Mouse (Mus musculus) midbrain, embryonic 16.5 days (tissue): ENCODE measurements around the gene Mmp2. TPM values are rescaled to one million over a fixed set of nuclear protein-coding genes. Genes with fewer than 3 reads are reported as not detected.
A peak's percentile ranks its signal among the peaks of the same experiment; 100 is the strongest.

ENCODE experiments used
- ATAC-seq: fragments of 200-750 bp; cut with Nextera tagmentation; 2 replicates; pipeline ENCODE4 v1.8.0; 2017; ENCODE audit warnings: moderate TSS enrichment
- H3K27ac ChIP-seq: fragments of 300-500 bp; sonication (generic); 2 replicates; pipeline ENCODE4 v1.5.1; 2014; ENCODE audit warnings: mild to moderate bottlenecking, low read length, mixed read lengths
- H3K27me3 ChIP-seq: fragments of 300-500 bp; sonication (generic); 2 replicates; pipeline ENCODE4 v1.6.1; 2014; ENCODE audit warnings: low read depth, low read length, mixed read lengths; ENCODE audit not compliant: control insufficient read depth, insufficient read depth
- H3K36me3 ChIP-seq: fragments of 300-500 bp; sonication (generic); 2 replicates; pipeline ENCODE4 v1.6.1; 2014; ENCODE audit warnings: mild to moderate bottlenecking, low read length, moderate library complexity, mixed read lengths; ENCODE audit not compliant: control insufficient read depth, insufficient read depth
- H3K4me1 ChIP-seq: fragments of 300-500 bp; sonication (generic); 2 replicates; pipeline ENCODE4 v1.6.1; 2014; ENCODE audit warnings: mild to moderate bottlenecking, low read length, mixed read lengths; ENCODE audit not compliant: control insufficient read depth, insufficient read depth
- H3K4me2 ChIP-seq: fragments of 300-500 bp; sonication (generic); 2 replicates; pipeline ENCODE4 v1.6.1; 2014; ENCODE audit warnings: mild to moderate bottlenecking, low read length, mixed read lengths
- H3K4me3 ChIP-seq: fragments of 300-500 bp; sonication (generic); 2 replicates; pipeline ENCODE4 v1.5.1; 2014; ENCODE audit warnings: low read depth, mild to moderate bottlenecking, low read length, moderate library complexity, mixed read lengths
- H3K9ac ChIP-seq: fragments of 300-500 bp; sonication (generic); 2 replicates; pipeline ENCODE4 v1.6.1; 2014; ENCODE audit warnings: low read depth, low read length, mixed read lengths
- H3K9me3 ChIP-seq: fragments of 300-500 bp; sonication (generic); replicated peaks from 2 replicates; pipeline ENCODE4 v1.6.1; 2014; ENCODE audit warnings: mild to moderate bottlenecking, low read length, mixed read lengths; ENCODE audit not compliant: control insufficient read depth, poor library complexity, severe bottlenecking
- WGBS: fragments of 180-500 bp; shearing (Covaris S2); extraction: QIAGEN DNeasy Blood & Tissue Kit; methylation state at CpG from one replicate; pipeline ENCODE4 v1.1.7; 2014; 5-methylcytosine and 5-hydroxymethylcytosine counted together
- polyA plus RNA-seq: library from polyadenylated mRNA; unstranded; fragments of >200 nt; fragmentation: Nextera tagmentation; extraction: Ambion mirVana; gene quantifications from 2 replicates; pipeline ENCODE4 v1.2.1, GENCODE M21; 2015

Mmp2 gene
- polyA plus RNA-seq, 1 experiment from 2014 or later: 17.8 TPM

GRCm38 (mm10) chr8:92850239-92850638 is 23.1 kb downstream of the Mmp2 start:
- Histone ChIP-seq H3K27me3 (no peaks in the 10 kb centered on the region), H3K4me2 (no peak overlapping the region), H3K4me3 (no peak overlapping the region), H3K9ac (no peak overlapping the region), H3K27ac (peak overlapping the region; percentile 19; the same call in 1 of the 2 replicates), H3K4me1 (peaks cover 9% of the 10 kb centered on the region; the same call in 1 of the 2 replicates), H3K36me3 (no peaks in the 10 kb centered on the region), H3K9me3 (no peaks in the 10 kb centered on the region)
- ATAC-seq: peak; percentile 82
- 58% methylated on average over 4 of the region's 4 CpGs for WGBS

- no peak overlapping the region for H3K9ac ChIP-seq
- no peaks in the 10 kb centered on the region for H3K36me3 ChIP-seq
- no peak overlapping the region for H3K4me2 ChIP-seq
- no peaks in the 10 kb centered on the region for H3K27me3 ChIP-seq
- no peak overlapping the region for H3K4me3 ChIP-seq
- peaks cover 9% of the 10 kb centered on the region; the same call in 1 of the 2 replicates for H3K4me1 ChIP-seq
- no peaks in the 10 kb centered on the region for H3K9me3 ChIP-seq
- no peak overlapping the region for H3K27ac ChIP-seq
- no peak for ATAC-seq
- WGBS: 86% methylated on average over 3 of the region's 3 CpGs
Measured at GRCm38 (mm10) chr8:92851381-92851780, 24.3 kb downstream of the Mmp2 start.

- Histone ChIP-seq H3K4me3 (no peak overlapping the region), H3K36me3 (no peaks in the 10 kb centered on the region), H3K4me1 (no peaks in the 10 kb centered on the region), H3K27me3 (no peaks in the 10 kb centered on the region), H3K4me2 (no peak overlapping the region), H3K27ac (no peak overlapping the region), H3K9ac (no peak overlapping the region), H3K9me3 (no peaks in the 10 kb centered on the region)
- ATAC-seq: no peak
- WGBS: 66% methylated on average over 18 of the region's 18 CpGs
Measured at GRCm38 (mm10) chr8:92853188-92853983, 26.3 kb downstream of the Mmp2 start.

- no peaks in the 10 kb centered on the region for H3K36me3 ChIP-seq
- 91% methylated on average over 3 of the region's 3 CpGs for WGBS
- ATAC-seq: no peak
- no peaks in the 10 kb centered on the region for H3K4me1 ChIP-seq
- no peaks in the 10 kb centered on the region for H3K27me3 ChIP-seq
- no peaks in the 10 kb centered on the region for H3K9me3 ChIP-seq
- peak overlapping the region; percentile 63 for H3K4me3 ChIP-seq
- peak overlapping the region; percentile 62 for H3K4me2 ChIP-seq
- no peak overlapping the region for H3K27ac ChIP-seq
- H3K9ac ChIP-seq: no peak overlapping the region
Measured at GRCm38 (mm10) chr8:92854673-92855072, 27.6 kb downstream of the Mmp2 start.

- peak within 1 kb of the TSS; percentile 77 for H3K9ac ChIP-seq
- peak within 1 kb of the TSS; percentile 62 for H3K4me2 ChIP-seq
- peak within 1 kb of the TSS; percentile 63 for H3K4me3 ChIP-seq
- WGBS: under 1% methylated on average over 44 of the region's 50 CpGs
- H3K27ac ChIP-seq: peak within 1 kb of the TSS; percentile 30; the same call in 1 of the 2 replicates
- no peaks in the 10 kb centered on the region for H3K9me3 ChIP-seq
- H3K27me3 ChIP-seq: no peaks in the 10 kb centered on the region
- peak; percentile 71 for ATAC-seq
- no peaks in the 10 kb centered on the region for H3K4me1 ChIP-seq
- no peaks in the 10 kb centered on the region for H3K36me3 ChIP-seq
Measured at GRCm38 (mm10) chr8:92855171-92855894, 28.2 kb downstream of the Mmp2 start, which contains the start of gene Lpcat2. Lpcat2 (plus strand) TSS chr8:92855339.

GRCm38 (mm10) chr8:92856273-92856986 is 29.3 kb downstream of the Mmp2 start:
- H3K4me3 ChIP-seq: peak overlapping the region; percentile 63
- no peak for ATAC-seq
- WGBS: 96% methylated on average over 7 of the region's 7 CpGs

GRCm38 (mm10) chr8:92858475-92859182 is 31.5 kb downstream of the Mmp2 start:
- H3K36me3 ChIP-seq: no peaks in the 10 kb centered on the region
- no peak overlapping the region for H3K4me2 ChIP-seq
- no peak overlapping the region for H3K9ac ChIP-seq
- H3K4me1 ChIP-seq: no peaks in the 10 kb centered on the region
- WGBS: 84% methylated on average over 14 of the region's 14 CpGs
- H3K27ac ChIP-seq: no peak overlapping the region
- H3K27me3 ChIP-seq: no peaks in the 10 kb centered on the region
- ATAC-seq: no peak
- H3K9me3 ChIP-seq: no peaks in the 10 kb centered on the region
- H3K4me3 ChIP-seq: no peak overlapping the region

More at GRCm38 (mm10) chr8:92856273-92856986, 29.3 kb downstream of the Mmp2 start:
- peak overlapping the region; percentile 62 for H3K4me2 ChIP-seq
- H3K36me3 ChIP-seq: no peaks in the 10 kb centered on the region
- no peaks in the 10 kb centered on the region for H3K9me3 ChIP-seq
- H3K4me1 ChIP-seq: no peaks in the 10 kb centered on the region
- H3K27ac ChIP-seq: no peak overlapping the region
- H3K9ac ChIP-seq: no peak overlapping the region
- no peaks in the 10 kb centered on the region for H3K27me3 ChIP-seq

- no peak overlapping the region for H3K27ac ChIP-seq
- H3K9me3 ChIP-seq: no peaks in the 10 kb centered on the region
- H3K27me3 ChIP-seq: no peaks in the 10 kb centered on the region
- ATAC-seq: no peak
- no peaks in the 10 kb centered on the region for H3K4me1 ChIP-seq
- WGBS: 92% methylated on average over 1 of the region's 1 CpGs
- H3K4me3 ChIP-seq: no peak overlapping the region
- H3K9ac ChIP-seq: no peak overlapping the region
- H3K4me2 ChIP-seq: no peak overlapping the region
- no peaks in the 10 kb centered on the region for H3K36me3 ChIP-seq
Measured at GRCm38 (mm10) chr8:92861977-92862376, 34.9 kb downstream of the Mmp2 start.
